In genomic region chr1:21166287-21166733, GRCm38 (mm10) we compare ENCODE assay signal across 8 mouse cellular contexts. TPM values are rescaled to one million over a fixed set of nuclear protein-coding genes. Genes with fewer than 3 reads are reported as not detected.
DNase-seq lines count a peak whose midpoint lies in the region; ATAC-seq and TF ChIP-seq lines count a peak whose summit lies in the region.

No protein-coding gene starts in this region.

- WGBS in cerebellum, adult 2 months = under 1% methylated on average over 15 of the region's 15 CpGs
- WGBS in hindbrain, embryonic 11.5 days = under 1% methylated on average over 15 of the region's 15 CpGs

- DNase-seq in MEL (ENCODE audit: low read depth, low spot score) = peak; percentile 77
- peak; percentile 74 to 78 for DNase-seq in cerebellum, adult 2 months
- peak; percentile 81 to 94 for DNase-seq in frontal cortex, adult 2 months (ENCODE audit: extremely low spot score in 1 of 2, low spot score in 1 of 2)
- peak; percentile 92 for DNase-seq in hindbrain, embryonic 11.5 days (ENCODE audit: low spot score)
- peak; percentile 88 to 90 for DNase-seq in layer of hippocampus, postnatal 10 days (ENCODE audit: low spot score in 2 of 2)
- DNase-seq in lung, postnatal 10 days = peak; percentile 91
- peak; percentile 53 for DNase-seq in retina, adult 2 months (ENCODE audit: low read depth, low spot score)
- DNase-seq in thymus, postnatal 36 days = peak; percentile 69 to 75

- peak; percentile 97 for ATAC-seq in hindbrain, embryonic 11.5 days (ENCODE audit: low FRiP score)

- no peak overlapping the region for H3K9ac ChIP-seq in MEL (ENCODE audit: control insufficient read depth, low read depth, low read length, poor library complexity, severe bottlenecking)
- peak overlapping the region; percentile 34 for H3K9ac ChIP-seq in hindbrain, embryonic 11.5 days (ENCODE audit: low read depth, low read length)

- peak; percentile 66 to 85 (median 82) for TF ChIP-seq CTCF in MEL (IDR thresholded peaks at IDR 0.05 in 2 of 3, conservative IDR thresholded peaks at IDR 0.05 in 1 of 3; ENCODE audit: control insufficient read depth in 1 of 3, insufficient read depth in 1 of 3, low read depth in 2 of 3, low read length in 3 of 3, poor library complexity in 1 of 3, severe bottlenecking in 1 of 3)
- peak; percentile 70 for TF ChIP-seq CTCF in cerebellum, adult 2 months (IDR thresholded peaks at IDR 0.05; ENCODE audit: borderline replicate concordance, insufficient read depth, low read depth, low read length)

- no peak for TF ChIP-seq POLR2A in MEL (IDR thresholded peaks at IDR 0.05; ENCODE audit: control insufficient read depth in 1 of 2, insufficient read depth in 1 of 2, low read depth in 1 of 2, low read length in 2 of 2, poor library complexity in 1 of 2)
- no peak for TF ChIP-seq POLR2A in cerebellum, adult 2 months (IDR thresholded peaks at IDR 0.05; ENCODE audit: borderline replicate concordance, insufficient read depth, low read length)

- H3K4me1 ChIP-seq in MEL (ENCODE audit: control insufficient read depth in 1 of 2, insufficient read depth in 2 of 2, low read length in 2 of 2) = 0 out of 4 replicates have a peak, but pooled peaks cover 0 to 3% of the 10 kb centered on the region in 2 experiments
- no peaks in the 10 kb centered on the region for H3K4me1 ChIP-seq in cerebellum, adult 2 months (ENCODE audit: control insufficient read depth, insufficient read depth, low read length)
- no peaks in the 10 kb centered on the region for H3K4me1 ChIP-seq in hindbrain, embryonic 11.5 days (replicated peaks; ENCODE audit: control insufficient read depth, insufficient read depth, low read length)

- H3K4me3 ChIP-seq in MEL (ENCODE audit: control insufficient read depth in 1 of 2, insufficient read depth in 1 of 2, low read depth in 2 of 2, low read length in 2 of 2) = 0 out of 4 replicates have a peak overlapping the region, but pooled peaks of 1 of the 2 experiments have one; percentile 1
- H3K4me3 ChIP-seq in cerebellum, adult 2 months (replicated peaks; ENCODE audit: insufficient read depth, low read depth, low read length) = peak overlapping the region; percentile 41
- peak overlapping the region; percentile 29 for H3K4me3 ChIP-seq in hindbrain, embryonic 11.5 days (ENCODE audit: low read depth, low read length)

- no peak overlapping the region for H3K27ac ChIP-seq in MEL (ENCODE audit: control insufficient read depth, low read depth, low read length)
- no peak overlapping the region for H3K27ac ChIP-seq in cerebellum, adult 2 months (ENCODE audit: insufficient read depth, low read length)
- no peak overlapping the region for H3K27ac ChIP-seq in hindbrain, embryonic 11.5 days (ENCODE audit: low read depth, low read length)

- peaks cover 0 to 2% of the 10 kb centered on the region in 2 experiments; a peak in 2 of 4 replicates for H3K27me3 ChIP-seq in MEL (ENCODE audit: control insufficient read depth in 1 of 2, insufficient read depth in 2 of 2, low read length in 2 of 2)
- H3K27me3 ChIP-seq in cerebellum, adult 2 months (ENCODE audit: control insufficient read depth, insufficient read depth, low read length) = no peaks in the 10 kb centered on the region
- H3K27me3 ChIP-seq in hindbrain, embryonic 11.5 days (ENCODE audit: control insufficient read depth, insufficient read depth, low read length) = no peaks in the 10 kb centered on the region

- no peaks in the 10 kb centered on the region for H3K79me2 ChIP-seq in MEL (ENCODE audit: control insufficient read depth, insufficient read depth, low read length, poor library complexity)

- peak; percentile 79 for TF ChIP-seq RAD21 in MEL (IDR thresholded peaks at IDR 0.05; ENCODE audit: low read depth, low read length)

- peak overlapping the region; percentile 45 for H3K4me2 ChIP-seq in hindbrain, embryonic 11.5 days (replicated peaks; ENCODE audit: low read depth, low read length)

- H3K36me3 ChIP-seq in MEL (ENCODE audit: control insufficient read depth in 1 of 2, insufficient read depth in 2 of 2, low read length in 2 of 2) = no peaks in the 10 kb centered on the region
- no peaks in the 10 kb centered on the region for H3K36me3 ChIP-seq in hindbrain, embryonic 11.5 days (ENCODE audit: control insufficient read depth, insufficient read depth, low read length)

- TF ChIP-seq EP300 in MEL (IDR thresholded peaks at IDR 0.05; ENCODE audit: low read depth in 1 of 2, low read length in 2 of 2) = no peak

- no peaks in the 10 kb centered on the region for H3K9me3 ChIP-seq in MEL (replicated peaks; ENCODE audit: insufficient read depth, low read length)
- no peaks in the 10 kb centered on the region for H3K9me3 ChIP-seq in hindbrain, embryonic 11.5 days (ENCODE audit: control insufficient read depth, low read length)

TF ChIP-seq in MEL, 35 proteins besides CTCF, POLR2A, EP300 and RAD21:
- TF ChIP-seq TBP (IDR thresholded peaks at IDR 0.05; ENCODE audit: low read depth, low read length) = no peak
- no peak for TF ChIP-seq TCF12 (IDR thresholded peaks at IDR 0.05; ENCODE audit: low read depth, low read length)
- TF ChIP-seq ETS1 (IDR thresholded peaks at IDR 0.05; ENCODE audit: low read depth, low read length) = no peak
- no peak for TF ChIP-seq POLR2AphosphoS5 (IDR thresholded peaks at IDR 0.05; ENCODE audit: borderline replicate concordance, low read depth, low read length)
- no peak for TF ChIP-seq HCFC1 (IDR thresholded peaks at IDR 0.05; ENCODE audit: low read depth, low read length)
- no peak for TF ChIP-seq MEF2A (IDR thresholded peaks at IDR 0.05; ENCODE audit: extremely low read depth, insufficient replicate concordance, low read depth, low read length, poor library complexity, severe bottlenecking)
- peak; percentile 88 for TF ChIP-seq SMC3 (IDR thresholded peaks at IDR 0.05; ENCODE audit: low read depth, low read length)
- no peak for TF ChIP-seq RCOR1 (IDR thresholded peaks at IDR 0.05; ENCODE audit: low read depth, low read length)
- no peak for TF ChIP-seq MAZ (IDR thresholded peaks at IDR 0.05; ENCODE audit: low read depth, low read length)
- TF ChIP-seq CHD2 (IDR thresholded peaks at IDR 0.05; ENCODE audit: low read length) = no peak
- peak; percentile 57 for TF ChIP-seq NRF1 (IDR thresholded peaks at IDR 0.05; ENCODE audit: insufficient read depth, low read depth, low read length, poor library complexity, severe bottlenecking)
- no peak for TF ChIP-seq ZNF384 (IDR thresholded peaks at IDR 0.05; ENCODE audit: low read depth, low read length)
- TF ChIP-seq ZC3H11A (IDR thresholded peaks at IDR 0.05; ENCODE audit: low read depth, low read length) = peak; percentile 53

RNA-seq across cellular contexts. Expression of gene Tmem14a, which starts 52.1 kb away (rescaled TPM):
- 1.3 TPM in 2 replicates for total RNA-seq in MEL (2012; rRNA removed)
- polyA plus RNA-seq in MEL (2012; ENCODE audit: insufficient read depth in 1 of 2, insufficient read length in 2 of 2, low read depth in 1 of 2, low replicate concordance in 2 of 2, missing spikeins in 1 of 2) = 1 to 10 TPM in 1 of 2 experiments, not detected in 1; 1.7 TPM
- polyA plus RNA-seq in cerebellum, adult 2 months (2012; rRNA removed) = 36.9 and 38.7 TPM in 2 replicates
- polyA plus RNA-seq in frontal cortex, adult 2 months (2012; rRNA removed) = 51.4 and 55.9 TPM in 2 replicates
- 10.9 and 13.5 TPM in 2 replicates for polyA plus RNA-seq in hindbrain, embryonic 11.5 days (2014; fragmentation: Nextera tagmentation; extraction: Ambion mirVana)
- 10 to 100 TPM; 19.0 to 20.2 TPM for total RNA-seq in layer of hippocampus, postnatal 10 days (2021)
